Mouse (Mus musculus) lung, embryonic 14.5 days (tissue): ENCODE data around the gene Sntb2. TPM values are rescaled to one million over a fixed set of nuclear protein-coding genes. Genes with fewer than 3 reads are reported as not detected.
A peak's percentile ranks its signal among the peaks of the same experiment; 100 is the strongest.

Experiments used
- ATAC-seq: fragments of 200-750 bp; cut with Nextera tagmentation; 2 replicates; pipeline ENCODE4 v1.8.0; 2017; ENCODE audit warnings: mild to moderate bottlenecking, moderate TSS enrichment, moderate library complexity; ENCODE audit not compliant: insufficient read depth
- DNase-seq: peaks from one replicate; pipeline ENCODE4 v3.0.0-alpha.2; 2015
- H3K27ac ChIP-seq: fragments of 300-500 bp; sonication (generic); 2 replicates; pipeline ENCODE4 v1.5.1; 2014; ENCODE audit warnings: low read depth, mild to moderate bottlenecking, moderate library complexity
- H3K27me3 ChIP-seq: fragments of 300-500 bp; sonication (generic); 2 replicates; pipeline ENCODE4 v1.6.1; 2014; ENCODE audit warnings: low read length, control low read depth; ENCODE audit not compliant: insufficient read depth
- H3K36me3 ChIP-seq: fragments of 300-500 bp; sonication (generic); 2 replicates; pipeline ENCODE4 v1.6.1; 2014; ENCODE audit warnings: control low read depth; ENCODE audit not compliant: insufficient read depth
- H3K4me1 ChIP-seq: fragments of 300-500 bp; sonication (generic); 2 replicates; pipeline ENCODE4 v1.6.1; 2014; ENCODE audit warnings: antibody characterized with exemption, control low read depth; ENCODE audit not compliant: insufficient read depth
- H3K4me2 ChIP-seq: fragments of 300-500 bp; sonication (generic); 2 replicates; pipeline ENCODE4 v1.6.1; 2014; ENCODE audit warnings: mild to moderate bottlenecking
- H3K4me3 ChIP-seq: fragments of 300-500 bp; sonication (generic); 2 replicates; pipeline ENCODE4 v1.5.1; 2014; ENCODE audit warnings: low read depth, low read length
- H3K9ac ChIP-seq: fragments of 300-500 bp; sonication (generic); 2 replicates; pipeline ENCODE4 v1.6.1; 2014
- H3K9me3 ChIP-seq: fragments of 300-500 bp; sonication (generic); 2 replicates; pipeline ENCODE4 v1.6.1; 2016; ENCODE audit warnings: low read depth, low read length, control low read depth
- CTCF ChIP-seq: IDR thresholded peaks from 2 replicates; pipeline ENCODE4 v1.5.1; 2016; ENCODE audit warnings: antibody characterized with exemption, low read depth
- WGBS: fragments of 180-500 bp; shearing (Covaris S2); extraction: QIAGEN DNeasy Blood & Tissue Kit; methylation state at CpG from one replicate; pipeline ENCODE4 v1.1.7; 2014; 5-methylcytosine and 5-hydroxymethylcytosine counted together
- polyA plus RNA-seq: library from polyadenylated mRNA; unstranded; fragments of >200 nt; fragmentation: Nextera tagmentation; extraction: Ambion mirVana; gene quantifications from 2 replicates; pipeline ENCODE4 v1.2.1, GENCODE M21; 2014

The Sntb2 gene
- polyA plus RNA-seq, 1 experiment from 2014 or later = 22.1 TPM

- Histone ChIP-seq H3K4me3 (peak overlapping the region; percentile 91), H3K9me3 (no peaks in the 10 kb centered on the region), H3K27me3 (no peaks in the 10 kb centered on the region), H3K27ac (no peak overlapping the region), H3K36me3 (0 out of 2 replicates have a peak, but pooled peaks cover 2% of the 10 kb centered on the region), H3K9ac (peak overlapping the region; percentile 93), H3K4me1 (peaks cover 10% of the 10 kb centered on the region; the same call in 1 of the 2 replicates), H3K4me2 (peak overlapping the region; percentile 82)
- TF ChIP-seq CTCF = no peak
- DNase-seq = peak; percentile 24
- ATAC-seq = no peak
- 26% methylated on average over 14 of the region's 14 CpGs for WGBS
These were observed 1.7 kb downstream of the Sntb2 start for GRCm38 (mm10) chr8:106937081-106937800.

- DNase-seq = no peak
- H3K9me3 ChIP-seq = no peaks in the 10 kb centered on the region
- H3K4me2 ChIP-seq = no peak overlapping the region
- 0 out of 2 replicates have a peak, but pooled peaks cover 5% of the 10 kb centered on the region for H3K36me3 ChIP-seq
- ATAC-seq = no peak
- 94% methylated on average over 3 of the region's 3 CpGs for WGBS
- no peak overlapping the region for H3K4me3 ChIP-seq
- H3K27me3 ChIP-seq = no peaks in the 10 kb centered on the region
- no peak for TF ChIP-seq CTCF
- H3K27ac ChIP-seq = no peak overlapping the region
- peaks cover 10% of the 10 kb centered on the region; the same call in 1 of the 2 replicates for H3K4me1 ChIP-seq
- no peak overlapping the region for H3K9ac ChIP-seq
These were observed 6.3 kb downstream of the Sntb2 start for GRCm38 (mm10) chr8:106941806-106942205.

GRCm38 (mm10) chr8:106943874-106944418, 8.4 kb downstream of the Sntb2 start:
- Histone ChIP-seq H3K4me3 (no peak overlapping the region), H3K9ac (no peak overlapping the region), H3K36me3 (0 out of 2 replicates have a peak, but pooled peaks cover 5% of the 10 kb centered on the region), H3K4me1 (no peaks in the 10 kb centered on the region), H3K9me3 (no peaks in the 10 kb centered on the region), H3K4me2 (no peak overlapping the region), H3K27me3 (no peaks in the 10 kb centered on the region), H3K27ac (no peak overlapping the region)
- ATAC-seq = no peak
- 89% methylated on average over 3 of the region's 3 CpGs for WGBS
- no peak for DNase-seq
- TF ChIP-seq CTCF = no peak

- H3K4me3 ChIP-seq = no peak overlapping the region
- no peak for DNase-seq
- no peaks in the 10 kb centered on the region for H3K4me1 ChIP-seq
- no peak overlapping the region for H3K4me2 ChIP-seq
- H3K36me3 ChIP-seq = 0 out of 2 replicates have a peak, but pooled peaks cover 3% of the 10 kb centered on the region
- no peaks in the 10 kb centered on the region for H3K9me3 ChIP-seq
- no peak overlapping the region for H3K9ac ChIP-seq
- no peaks in the 10 kb centered on the region for H3K27me3 ChIP-seq
- no peak overlapping the region for H3K27ac ChIP-seq
- WGBS = 52% methylated on average over 3 of the region's 3 CpGs
- no peak for ATAC-seq
- TF ChIP-seq CTCF = no peak
These were observed 9.2 kb downstream of the Sntb2 start for GRCm38 (mm10) chr8:106944756-106945155.

- H3K36me3 ChIP-seq = 0 out of 2 replicates have a peak, but pooled peaks cover 6% of the 10 kb centered on the region
- H3K4me1 ChIP-seq = no peaks in the 10 kb centered on the region
- no peaks in the 10 kb centered on the region for H3K9me3 ChIP-seq
- ATAC-seq (no peak), DNase-seq (no peak)
- H3K27me3 ChIP-seq = no peaks in the 10 kb centered on the region
- WGBS = 72% methylated on average over 3 of the region's 3 CpGs
- H3K4me3 ChIP-seq = no peak overlapping the region
- H3K9ac ChIP-seq = no peak overlapping the region
- no peak overlapping the region for H3K4me2 ChIP-seq
- H3K27ac ChIP-seq = no peak overlapping the region
- no peak for TF ChIP-seq CTCF
These were observed 13.2 kb downstream of the Sntb2 start for GRCm38 (mm10) chr8:106948678-106949243.

GRCm38 (mm10) chr8:106951707-106952106, 16.2 kb downstream of the Sntb2 start:
- Histone ChIP-seq H3K27me3 (no peaks in the 10 kb centered on the region), H3K27ac (no peak overlapping the region), H3K4me1 (no peaks in the 10 kb centered on the region), H3K4me2 (no peak overlapping the region), H3K4me3 (no peak overlapping the region), H3K9me3 (no peaks in the 10 kb centered on the region), H3K9ac (no peak overlapping the region), H3K36me3 (0 out of 2 replicates have a peak, but pooled peaks cover 4% of the 10 kb centered on the region)
- DNase-seq (no peak), ATAC-seq (no peak)
- no peak for TF ChIP-seq CTCF
- 66% methylated on average over 4 of the region's 4 CpGs for WGBS

- Histone ChIP-seq H3K4me3 (no peak overlapping the region), H3K4me2 (no peak overlapping the region), H3K27ac (no peak overlapping the region), H3K36me3 (0 out of 2 replicates have a peak, but pooled peaks cover 4% of the 10 kb centered on the region), H3K4me1 (no peaks in the 10 kb centered on the region), H3K27me3 (no peaks in the 10 kb centered on the region), H3K9ac (no peak overlapping the region), H3K9me3 (no peaks in the 10 kb centered on the region)
- WGBS = 61% methylated on average over 4 of the region's 4 CpGs
- DNase-seq = no peak
- no peak for ATAC-seq
- no peak for TF ChIP-seq CTCF
These were observed 18.0 kb downstream of the Sntb2 start for GRCm38 (mm10) chr8:106953571-106953970.
